Mouse (Mus musculus) liver, embryonic 14.5 days (tissue): ENCODE results near the gene Rassf5. TPM values are rescaled to one million over a fixed set of nuclear protein-coding genes. Genes with fewer than 3 reads are reported as not detected.

Experiments used
- ATAC-seq: fragments of 200-750 bp; cut with Nextera tagmentation; 2 replicates; pipeline ENCODE4 v1.8.0; 2017; ENCODE audit warnings: moderate number of reproducible peaks, mild to moderate bottlenecking, moderate library complexity; ENCODE audit not compliant: insufficient read depth
- DNase-seq, 3 experiments: peaks; one replicate each; pipeline ENCODE4 v3.0.0-alpha.2; 2012 to 2013; ENCODE audit warnings: low read depth in 3 of 3, low spot score in 3 of 3
- H3K27ac ChIP-seq: fragments of 300-500 bp; sonication (generic); 2 replicates; pipeline ENCODE4 v1.5.1; 2014; ENCODE audit warnings: moderate library complexity, mild to moderate bottlenecking, control low read depth, inconsistent platforms
- H3K27me3 ChIP-seq: fragments of 300-500 bp; sonication (generic); 2 replicates; pipeline ENCODE4 v1.6.1; 2014; ENCODE audit warnings: mild to moderate bottlenecking, low read length, moderate library complexity; ENCODE audit not compliant: control insufficient read depth, insufficient read depth
- H3K36me3 ChIP-seq: fragments of 300-500 bp; sonication (generic); replicated peaks from 2 replicates; pipeline ENCODE4 v1.6.1; 2014; ENCODE audit warnings: low read depth; ENCODE audit not compliant: control insufficient read depth, insufficient read depth
- H3K4me1 ChIP-seq, 2 experiments: fragments of 200-500 bp in 1 of 2; fragments of 300-500 bp in 1 of 2; sonication (generic) in 1 of 2; replicated peaks; 2 replicates each; pipeline ENCODE4 v1.6.1; 2012 to 2014; ENCODE audit warnings: antibody characterized with exemption in 1 of 2, inconsistent platforms in 1 of 2, low read length in 1 of 2; ENCODE audit not compliant: control insufficient read depth in 2 of 2, insufficient read depth in 2 of 2
- H3K4me2 ChIP-seq: fragments of 300-500 bp; sonication (generic); 2 replicates; pipeline ENCODE4 v1.6.1; 2014; ENCODE audit warnings: low read depth, mild to moderate bottlenecking, control low read depth, moderate library complexity
- H3K4me3 ChIP-seq, 2 experiments: fragments of 200-500 bp in 1 of 2; fragments of 300-500 bp in 1 of 2; sonication (generic) in 1 of 2; 2 replicates each; pipeline ENCODE4 v1.5.1; 2012 to 2014; ENCODE audit warnings: low read depth in 2 of 2, low read length in 2 of 2, mild to moderate bottlenecking in 2 of 2, control low read depth in 1 of 2, inconsistent platforms in 1 of 2, moderate library complexity in 1 of 2; ENCODE audit not compliant: insufficient read depth in 1 of 2
- H3K9ac ChIP-seq: fragments of 300-500 bp; sonication (generic); replicated peaks from 2 replicates; pipeline ENCODE4 v1.6.1; 2014; ENCODE audit warnings: mild to moderate bottlenecking, control low read depth, moderate library complexity
- H3K9me3 ChIP-seq: fragments of 300-500 bp; sonication (generic); 2 replicates; pipeline ENCODE4 v1.6.1; 2016; ENCODE audit warnings: low read length, mixed read lengths; ENCODE audit not compliant: control insufficient read depth
- CTCF ChIP-seq: IDR thresholded peaks from 2 replicates; pipeline ENCODE4 v1.5.1; 2016; ENCODE audit warnings: antibody characterized with exemption, low read depth, control low read depth
- EP300 ChIP-seq: IDR thresholded peaks from 2 replicates; pipeline ENCODE4 v1.6.1; 2016; ENCODE audit warnings: antibody characterized with exemption, low read depth
- WGBS: fragments of 180-500 bp; shearing (Covaris S2); extraction: QIAGEN DNeasy Blood & Tissue Kit; methylation state at CpG from one replicate; pipeline ENCODE4 v1.1.7; 2014; ENCODE audit not compliant: insufficient replicate concordance; 5-methylcytosine and 5-hydroxymethylcytosine counted together
- polyA plus RNA-seq, 2 experiments: library from polyadenylated mRNA; depleted of rRNA in 1 of 2; stranded (reverse) in 1 of 2; unstranded in 1 of 2; fragments of >200 nt; fragmentation: Nextera tagmentation in 1 of 2; extraction: Ambion mirVana in 1 of 2; gene quantifications; 2 replicates each; pipeline versions ENCODE4 v1.2.1 to v1.2.3; 2012 to 2014

Gene Rassf5
- polyA plus RNA-seq, 2 experiments: 2.1 to 3.6 TPM

DNA sequence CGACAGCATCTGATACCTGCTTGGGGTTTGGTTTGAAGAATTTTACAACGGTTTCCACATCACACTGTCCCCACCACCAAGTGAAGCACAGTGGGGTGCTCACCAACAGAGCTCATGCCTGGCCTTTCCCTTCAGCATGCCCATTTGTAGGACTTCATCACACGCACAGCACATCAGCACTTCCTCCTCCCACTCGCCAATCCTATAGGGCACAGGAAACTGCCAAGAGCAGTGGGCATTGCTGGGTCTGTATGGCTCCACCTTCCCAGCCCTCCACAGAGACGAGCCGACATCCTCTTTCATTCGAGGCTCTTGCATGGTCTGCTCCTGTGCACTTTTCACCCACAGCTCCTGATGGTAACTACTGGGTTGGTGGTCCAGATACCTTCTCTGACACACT lies 61.9 kb downstream of the Rassf5 start:
- no peaks in the 10 kb centered on the region for H3K27me3 ChIP-seq
- no peaks in the 10 kb centered on the region; the same call in 1 of the 2 replicates for H3K36me3 ChIP-seq
- no peak overlapping the region for H3K4me3 ChIP-seq
- H3K27ac ChIP-seq: no peak overlapping the region
- 53% methylated on average over 7 of the region's 7 CpGs for WGBS
- no peak for TF ChIP-seq CTCF
- no peak for TF ChIP-seq EP300
- DNase-seq (no peak), ATAC-seq (0 out of 2 replicates have a peak, but pooled peaks have one; percentile 13)
- H3K9ac ChIP-seq: no peak overlapping the region
- no peak overlapping the region for H3K4me2 ChIP-seq
- H3K9me3 ChIP-seq: no peaks in the 10 kb centered on the region
- no peaks in the 10 kb centered on the region for H3K4me1 ChIP-seq

DNA sequence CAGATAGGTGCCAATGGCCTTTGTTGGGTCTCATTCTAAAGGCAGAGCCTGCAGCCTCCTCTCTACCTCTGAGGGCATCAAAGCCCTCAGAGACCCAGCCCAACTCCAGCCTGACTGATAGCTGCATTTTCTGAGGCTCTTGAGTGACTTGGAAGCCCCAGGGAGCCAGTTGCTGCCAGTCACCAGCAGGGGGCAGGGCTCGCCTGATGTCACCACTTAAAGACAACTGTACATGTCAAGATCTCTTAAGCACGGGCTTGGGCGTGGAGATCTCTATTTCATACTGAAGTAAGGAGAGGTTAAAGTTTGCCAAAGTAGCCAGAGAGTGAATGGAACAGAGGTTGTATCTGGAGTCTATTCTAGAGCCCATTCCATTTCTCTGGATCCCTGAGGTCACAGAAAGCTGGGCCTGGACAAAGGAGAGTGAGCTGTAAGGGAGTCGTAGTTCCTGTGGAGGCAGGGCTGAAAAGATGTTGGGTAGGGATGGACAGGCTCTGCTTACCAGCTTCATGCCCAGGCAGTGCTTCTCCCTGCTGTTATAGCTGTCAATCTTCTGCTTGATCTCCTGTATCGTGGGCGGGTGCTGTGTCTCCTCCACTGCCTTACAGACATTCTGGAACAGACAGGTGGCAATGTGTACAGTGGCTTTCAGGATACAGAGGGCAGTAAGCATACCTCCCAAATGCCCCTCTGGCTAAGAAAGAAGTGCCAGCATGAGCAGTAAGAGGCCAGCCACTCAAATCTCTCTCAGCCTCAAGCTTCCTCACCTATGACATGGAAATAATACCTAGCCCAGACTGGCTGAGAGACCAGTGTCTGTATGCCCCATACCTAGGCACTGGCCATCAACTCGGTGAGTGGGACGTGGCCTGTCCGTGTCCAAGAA lies 63.2 kb downstream of the Rassf5 start:
- WGBS: 47% methylated on average over 9 of the region's 9 CpGs
- Histone ChIP-seq H3K4me1 (no peaks in the 10 kb centered on the region), H3K4me3 (no peak overlapping the region), H3K36me3 (no peaks in the 10 kb centered on the region; the same call in 1 of the 2 replicates), H3K9ac (no peak overlapping the region), H3K4me2 (no peak overlapping the region), H3K9me3 (no peaks in the 10 kb centered on the region), H3K27ac (no peak overlapping the region), H3K27me3 (no peaks in the 10 kb centered on the region)
- ATAC-seq (no peak), DNase-seq (peak; percentile 44 to 56 (median 45))
- TF ChIP-seq EP300 (no peak), CTCF (peak; percentile 92)

DNA sequence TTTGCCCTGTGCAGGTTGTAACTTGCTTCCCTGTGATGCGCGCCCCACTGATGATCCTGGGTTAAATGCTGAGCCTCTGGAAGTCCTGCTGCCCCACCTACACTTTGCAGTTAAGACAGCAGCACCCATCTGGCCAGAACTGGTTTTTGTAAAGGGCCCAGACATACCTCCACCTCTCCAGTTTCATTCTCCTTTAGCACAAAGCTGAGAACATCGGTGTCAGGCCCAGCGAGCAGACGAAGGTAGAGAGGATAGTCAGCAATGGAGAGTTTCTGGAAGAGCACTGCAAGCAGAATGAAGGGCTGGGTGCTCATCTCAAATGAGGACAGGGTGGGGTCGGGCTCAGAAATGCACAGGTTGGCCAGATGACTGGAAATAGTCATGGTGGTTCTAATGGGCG lies 64.7 kb downstream of the Rassf5 start:
- peaks cover 9% of the 10 kb centered on the region for H3K36me3 ChIP-seq
- no peak for DNase-seq
- H3K4me3 ChIP-seq: no peak overlapping the region
- no peak overlapping the region for H3K9ac ChIP-seq
- H3K27me3 ChIP-seq: no peaks in the 10 kb centered on the region
- H3K4me2 ChIP-seq: no peak overlapping the region
- TF ChIP-seq EP300: no peak
- TF ChIP-seq CTCF: no peak
- ATAC-seq: no peak
- H3K4me1 ChIP-seq: no peaks in the 10 kb centered on the region
- 77% methylated on average over 7 of the region's 7 CpGs for WGBS
- H3K27ac ChIP-seq: no peak overlapping the region
- no peaks in the 10 kb centered on the region for H3K9me3 ChIP-seq

DNA sequence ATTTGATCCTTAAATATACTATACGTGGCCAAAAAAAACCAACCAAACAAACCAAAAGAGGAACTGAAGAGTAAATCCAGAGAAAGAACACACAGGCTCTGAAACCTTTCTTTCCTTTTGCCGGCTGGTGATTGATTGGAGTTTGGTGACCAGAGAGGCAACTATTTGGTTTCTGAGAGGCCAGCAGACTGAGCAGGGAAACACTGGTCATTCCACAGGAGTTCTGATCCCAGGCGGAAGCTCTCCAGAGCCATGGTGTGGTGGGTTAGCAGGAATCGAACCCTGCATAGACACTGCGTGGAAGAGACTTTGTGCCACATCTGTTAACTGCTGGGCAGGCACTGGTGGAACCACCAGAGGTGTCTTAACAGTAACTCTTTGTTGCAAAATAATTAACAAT lies 67.0 kb downstream of the Rassf5 start:
- Histone ChIP-seq H3K27me3 (no peaks in the 10 kb centered on the region), H3K27ac (no peak overlapping the region), H3K9me3 (no peaks in the 10 kb centered on the region), H3K4me1 (no peaks in the 10 kb centered on the region), H3K4me3 (no peak overlapping the region), H3K4me2 (no peak overlapping the region), H3K9ac (no peak overlapping the region), H3K36me3 (peaks cover 24% of the 10 kb centered on the region)
- TF ChIP-seq CTCF (no peak), EP300 (no peak)
- 69% methylated on average over 5 of the region's 5 CpGs for WGBS
- no peak for DNase-seq
- ATAC-seq: no peak

DNA sequence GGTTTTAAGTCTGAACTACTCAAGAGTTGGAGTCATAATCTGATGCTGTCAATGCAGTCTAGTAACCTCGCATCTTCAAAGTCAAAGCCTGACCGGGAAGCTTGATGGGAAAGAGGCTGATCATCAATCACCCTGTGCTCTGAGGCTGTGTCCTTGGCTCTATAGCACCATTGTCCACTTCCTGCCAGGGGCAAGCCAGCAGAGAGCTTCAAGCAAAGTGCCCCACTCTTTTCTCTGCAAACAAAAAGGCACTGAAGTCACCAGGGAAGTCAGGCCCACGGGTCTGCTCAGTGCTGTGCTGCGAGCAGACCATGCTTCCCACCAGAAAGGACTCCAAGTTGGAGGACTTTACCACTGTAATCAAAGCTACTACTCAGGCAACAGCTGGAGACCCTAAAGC lies 67.8 kb downstream of the Rassf5 start:
- no peak overlapping the region for H3K27ac ChIP-seq
- no peaks in the 10 kb centered on the region for H3K4me1 ChIP-seq
- H3K4me2 ChIP-seq: no peak overlapping the region
- TF ChIP-seq EP300: no peak
- TF ChIP-seq CTCF: no peak
- H3K4me3 ChIP-seq: no peak overlapping the region
- ATAC-seq (no peak), DNase-seq (no peak)
- no peak overlapping the region for H3K9ac ChIP-seq
- H3K36me3 ChIP-seq: peaks cover 30% of the 10 kb centered on the region
- H3K9me3 ChIP-seq: no peaks in the 10 kb centered on the region
- H3K27me3 ChIP-seq: no peaks in the 10 kb centered on the region
- 78% methylated on average over 4 of the region's 4 CpGs for WGBS
